Mouse (Mus musculus) cerebral cortex, adult 2 months (tissue): ENCODE data around the gene Nsmce4a.

Experiments
- WGBS: fragments of 180-500 bp; shearing (Covaris S2); methylation state at CpG from one replicate; pipeline ENCODE4 v1.1.7; 2018; 5-methylcytosine and 5-hydroxymethylcytosine counted together

The Nsmce4a gene

GRCm38 (mm10) chr7:130572821-130573220 lies at the start of gene Nsmce4a:
Gene Nsmce4a (minus strand): TSS chr7:130573118.
- 57% methylated on average over 11 of the region's 11 CpGs for WGBS

- WGBS: 64% methylated on average over 4 of the region's 4 CpGs
These were observed 49.4 kb upstream of the Nsmce4a start for GRCm38 (mm10) chr7:130622359-130622758.

- WGBS: 64% methylated on average over 3 of the region's 3 CpGs
These were observed 49.0 kb upstream of the Nsmce4a start for GRCm38 (mm10) chr7:130621953-130622352.

GRCm38 (mm10) chr7:130621068-130621467 lies 48.1 kb upstream of the Nsmce4a start:
- 91% methylated on average over 2 of the region's 2 CpGs for WGBS

- WGBS: 96% methylated on average over 3 of the region's 3 CpGs
These were observed 44.7 kb upstream of the Nsmce4a start for GRCm38 (mm10) chr7:130617591-130617990.

GRCm38 (mm10) chr7:130613973-130614372 lies 41.1 kb upstream of the Nsmce4a start:
- 73% methylated on average over 4 of the region's 4 CpGs for WGBS

GRCm38 (mm10) chr7:130606958-130607357 lies 34.0 kb upstream of the Nsmce4a start:
- WGBS: 97% methylated on average over 4 of the region's 4 CpGs

GRCm38 (mm10) chr7:130605111-130605510 lies 32.2 kb upstream of the Nsmce4a start:
- 43% methylated on average over 6 of the region's 6 CpGs for WGBS

GRCm38 (mm10) chr7:130604390-130604789 lies 31.5 kb upstream of the Nsmce4a start:
- WGBS: 63% methylated on average over 2 of the region's 2 CpGs

GRCm38 (mm10) chr7:130603556-130603955 lies 30.6 kb upstream of the Nsmce4a start:
- WGBS: 57% methylated on average over 5 of the region's 5 CpGs

- WGBS: 100% methylated on average over 1 of the region's 1 CpGs
These were observed 29.9 kb upstream of the Nsmce4a start for GRCm38 (mm10) chr7:130602804-130603203.

GRCm38 (mm10) chr7:130600546-130600945 lies 27.6 kb upstream of the Nsmce4a start:
- WGBS: 86% methylated on average over 2 of the region's 2 CpGs

GRCm38 (mm10) chr7:130600074-130600473 lies 27.2 kb upstream of the Nsmce4a start:
- 83% methylated on average over 3 of the region's 3 CpGs for WGBS

- WGBS: 76% methylated on average over 6 of the region's 6 CpGs
These were observed 24.6 kb upstream of the Nsmce4a start for GRCm38 (mm10) chr7:130597546-130597945.

- WGBS: 76% methylated on average over 9 of the region's 19 CpGs
These were observed 23.3 kb upstream of the Nsmce4a start for GRCm38 (mm10) chr7:130596079-130596855.

GRCm38 (mm10) chr7:130593375-130594239 lies 20.7 kb upstream of the Nsmce4a start:
- WGBS: 52% methylated on average over 8 of the region's 11 CpGs

- no CpG with 5 or more reads among the region's 11 CpGs for WGBS
These were observed 20.1 kb upstream of the Nsmce4a start for GRCm38 (mm10) chr7:130592975-130593374.

GRCm38 (mm10) chr7:130590845-130591437 lies 18.0 kb upstream of the Nsmce4a start:
- 73% methylated on average over 8 of the region's 8 CpGs for WGBS

GRCm38 (mm10) chr7:130590081-130590828 lies 17.3 kb upstream of the Nsmce4a start:
- WGBS: 57% methylated on average over 13 of the region's 13 CpGs

GRCm38 (mm10) chr7:130586521-130587072 lies 13.7 kb upstream of the Nsmce4a start:
- WGBS: 88% methylated on average over 2 of the region's 2 CpGs

- WGBS: 83% methylated on average over 5 of the region's 5 CpGs
These were observed 5.7 kb upstream of the Nsmce4a start for GRCm38 (mm10) chr7:130578607-130579006.
